Mouse (Mus musculus) urinary bladder, postnatal 36 days (tissue): ENCODE data around the gene Lrrn4.
A peak's percentile ranks its signal among the peaks of the same experiment; 100 is the strongest.

Experiments
- DNase-seq, 2 experiments: peaks; one replicate each; pipeline ENCODE4 v3.0.0; 2022; ENCODE audit warnings: low spot score in 2 of 2, mixed read lengths in 1 of 2

Lrrn4 gene

GRCm38 (mm10) chr2:132880844-132881645 is at the start of gene Lrrn4:
Gene Lrrn4, minus strand, starts transcription at chr2:132880891.
- DNase-seq: no peak

GRCm38 (mm10) chr2:132928999-132929398 is 48.3 kb upstream of the Lrrn4 start:
- DNase-seq: no peak

GRCm38 (mm10) chr2:132927871-132928270 is 47.2 kb upstream of the Lrrn4 start:
- DNase-seq: no peak

- no peak for DNase-seq
Observed at GRCm38 (mm10) chr2:132927298-132927697, 46.6 kb upstream of the Lrrn4 start.

- DNase-seq: no peak
Observed at GRCm38 (mm10) chr2:132923290-132924085, 42.8 kb upstream of the Lrrn4 start.

GRCm38 (mm10) chr2:132922076-132922873 is 41.6 kb upstream of the Lrrn4 start:
- DNase-seq: no peak

- no peak for DNase-seq
Observed at GRCm38 (mm10) chr2:132914785-132915184, 34.1 kb upstream of the Lrrn4 start.

GRCm38 (mm10) chr2:132906763-132907162 is 26.1 kb upstream of the Lrrn4 start:
- DNase-seq: no peak

- no peak for DNase-seq
Observed at GRCm38 (mm10) chr2:132904961-132905360, 24.3 kb upstream of the Lrrn4 start.

GRCm38 (mm10) chr2:132903498-132903897 is 22.8 kb upstream of the Lrrn4 start:
- peak in 1 of 2 experiments; percentile 22 for DNase-seq

- no peak for DNase-seq
Observed at GRCm38 (mm10) chr2:132902056-132902455, 21.4 kb upstream of the Lrrn4 start.

- no peak for DNase-seq
Observed at GRCm38 (mm10) chr2:132901636-132902035, 20.9 kb upstream of the Lrrn4 start.

GRCm38 (mm10) chr2:132900596-132900995 is 19.9 kb upstream of the Lrrn4 start:
- DNase-seq: peak in 1 of 2 experiments; percentile 36

- DNase-seq: no peak
Observed at GRCm38 (mm10) chr2:132898211-132898610, 17.5 kb upstream of the Lrrn4 start.

- no peak for DNase-seq
Observed at GRCm38 (mm10) chr2:132893826-132894225, 13.1 kb upstream of the Lrrn4 start.

GRCm38 (mm10) chr2:132885312-132885711 is 4.6 kb upstream of the Lrrn4 start:
- no peak for DNase-seq

- no peak for DNase-seq
Observed at GRCm38 (mm10) chr2:132884303-132884967, 3.7 kb upstream of the Lrrn4 start.

- no peak for DNase-seq
Observed at GRCm38 (mm10) chr2:132879261-132880044, 1.2 kb downstream of the Lrrn4 start.

- no peak for DNase-seq
Observed at GRCm38 (mm10) chr2:132876991-132877390, 3.7 kb downstream of the Lrrn4 start.

GRCm38 (mm10) chr2:132873657-132874326 is 6.9 kb downstream of the Lrrn4 start:
- DNase-seq: no peak
